Mouse (Mus musculus): Measurements from ENCODE around the gene Med29. TPM values are rescaled to one million over a fixed set of nuclear protein-coding genes. Genes with fewer than 3 reads are reported as not detected.

Gene Med29
- polyA plus RNA-seq, 1 experiment = 2.2 TPM

GRCm38 (mm10) chr7:28361647-28362341 is 30.7 kb downstream of the Med29 start:
- no peaks in the 10 kb centered on the region for H3K9me3 ChIP-seq (ENCODE audit: control insufficient read depth, low read length)
- TF ChIP-seq GATA1 (IDR thresholded peaks at IDR 0.05; ENCODE audit: low read length) (no peak), TAL1 (IDR thresholded peaks at IDR 0.05; ENCODE audit: low read length) (no peak)
- H3K36me3 ChIP-seq (ENCODE audit: control insufficient read depth) = peaks cover 3% of the 10 kb centered on the region; the same call in 1 of the 2 replicates
- H3K4me1 ChIP-seq (ENCODE audit: control insufficient read depth) = no peaks in the 10 kb centered on the region; the same call in 1 of the 2 replicates
- no peaks in the 10 kb centered on the region for H3K27me3 ChIP-seq (ENCODE audit: control insufficient read depth)
- H3K4me3 ChIP-seq (replicated peaks) = no peak overlapping the region

- no peaks in the 10 kb centered on the region; the same call in 1 of the 2 replicates for H3K4me1 ChIP-seq (ENCODE audit: control insufficient read depth)
- H3K4me3 ChIP-seq (replicated peaks) = no peak overlapping the region
- H3K36me3 ChIP-seq (ENCODE audit: control insufficient read depth) = peaks cover 4% of the 10 kb centered on the region
- H3K9me3 ChIP-seq (ENCODE audit: control insufficient read depth, low read length) = no peaks in the 10 kb centered on the region
- H3K27me3 ChIP-seq (ENCODE audit: control insufficient read depth) = no peaks in the 10 kb centered on the region
- TF ChIP-seq GATA1 (IDR thresholded peaks at IDR 0.05; ENCODE audit: low read length) = no peak
- TF ChIP-seq TAL1 (IDR thresholded peaks at IDR 0.05; ENCODE audit: low read length) = no peak
These were observed 32.2 kb downstream of the Med29 start for GRCm38 (mm10) chr7:28360291-28360690.

- Histone ChIP-seq H3K36me3 (ENCODE audit: control insufficient read depth) (peaks cover 8% of the 10 kb centered on the region), H3K4me3 (replicated peaks) (no peak overlapping the region), H3K27me3 (ENCODE audit: control insufficient read depth) (no peaks in the 10 kb centered on the region), H3K9me3 (ENCODE audit: control insufficient read depth, low read length) (no peaks in the 10 kb centered on the region), H3K4me1 (ENCODE audit: control insufficient read depth) (no peaks in the 10 kb centered on the region; the same call in 1 of the 2 replicates)
- TF ChIP-seq GATA1 (IDR thresholded peaks at IDR 0.05; ENCODE audit: low read length) (no peak), TAL1 (IDR thresholded peaks at IDR 0.05; ENCODE audit: low read length) (no peak)
These were observed 32.7 kb downstream of the Med29 start for GRCm38 (mm10) chr7:28359854-28360253.

- Histone ChIP-seq H3K4me1 (ENCODE audit: control insufficient read depth) (peaks cover 6% of the 10 kb centered on the region), H3K9me3 (ENCODE audit: control insufficient read depth, low read length) (no peaks in the 10 kb centered on the region), H3K36me3 (ENCODE audit: control insufficient read depth) (peaks cover 21% of the 10 kb centered on the region), H3K4me3 (replicated peaks) (no peak overlapping the region), H3K27me3 (ENCODE audit: control insufficient read depth) (no peaks in the 10 kb centered on the region)
- no peak for TF ChIP-seq TAL1 (IDR thresholded peaks at IDR 0.05; ENCODE audit: low read length)
- TF ChIP-seq GATA1 (IDR thresholded peaks at IDR 0.05; ENCODE audit: low read length) = no peak
These were observed 34.1 kb downstream of the Med29 start for GRCm38 (mm10) chr7:28358431-28358830.

DNA sequence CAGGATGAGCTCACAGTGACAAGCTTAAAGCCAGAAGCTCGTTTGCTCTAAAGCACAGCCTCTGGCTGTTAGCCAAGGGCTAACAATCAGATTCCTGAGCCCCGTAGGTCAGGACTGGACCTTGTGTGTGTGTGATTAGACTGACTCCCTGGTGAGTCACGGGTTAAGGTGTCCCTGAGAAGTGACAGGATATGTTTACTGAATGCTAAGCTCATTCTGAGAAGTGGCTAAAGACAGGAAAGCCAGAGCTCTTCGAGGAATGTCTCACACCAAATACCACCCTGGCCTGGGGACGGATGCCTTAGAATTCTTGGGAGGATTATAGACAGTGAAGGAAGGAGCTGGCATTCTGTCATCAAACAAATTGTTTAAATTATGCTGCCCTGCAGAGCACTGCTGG is 34.5 kb downstream of the Med29 start:
- H3K4me3 ChIP-seq (replicated peaks) = no peak overlapping the region
- TF ChIP-seq GATA1 (IDR thresholded peaks at IDR 0.05; ENCODE audit: low read length) = no peak
- TF ChIP-seq TAL1 (IDR thresholded peaks at IDR 0.05; ENCODE audit: low read length) = no peak
- no peaks in the 10 kb centered on the region for H3K27me3 ChIP-seq (ENCODE audit: control insufficient read depth)
- peaks cover 26% of the 10 kb centered on the region for H3K36me3 ChIP-seq (ENCODE audit: control insufficient read depth)
- no peaks in the 10 kb centered on the region for H3K9me3 ChIP-seq (ENCODE audit: control insufficient read depth, low read length)
- peaks cover 11% of the 10 kb centered on the region for H3K4me1 ChIP-seq (ENCODE audit: control insufficient read depth)

DNA sequence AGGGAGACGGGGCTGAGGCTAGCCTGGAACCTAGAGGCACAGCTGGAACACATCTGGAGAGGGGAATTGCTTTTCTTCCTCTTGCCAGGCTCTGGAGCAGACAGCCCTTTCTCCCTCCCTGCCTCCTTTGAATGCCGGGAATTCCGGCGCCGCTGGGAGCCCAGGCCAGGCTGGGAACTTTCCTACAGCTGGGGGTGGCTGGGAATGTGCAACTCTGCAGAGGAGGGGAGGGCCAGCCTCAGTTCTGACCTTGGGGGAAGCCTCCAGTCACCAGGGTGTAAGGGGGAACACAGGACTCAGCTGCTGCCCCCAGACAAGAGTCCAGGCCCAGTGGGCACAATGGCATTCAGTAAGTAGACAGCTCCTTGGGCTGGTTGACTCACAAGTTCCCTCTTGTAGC is 35.5 kb downstream of the Med29 start:
- TF ChIP-seq GATA1 (IDR thresholded peaks at IDR 0.05; ENCODE audit: low read length) (no peak), TAL1 (IDR thresholded peaks at IDR 0.05; ENCODE audit: low read length) (no peak)
- H3K4me3 ChIP-seq (replicated peaks) = no peak overlapping the region
- H3K36me3 ChIP-seq (ENCODE audit: control insufficient read depth) = peaks cover 36% of the 10 kb centered on the region
- peaks cover 16% of the 10 kb centered on the region for H3K4me1 ChIP-seq (ENCODE audit: control insufficient read depth)
- no peaks in the 10 kb centered on the region for H3K27me3 ChIP-seq (ENCODE audit: control insufficient read depth)
- no peaks in the 10 kb centered on the region for H3K9me3 ChIP-seq (ENCODE audit: control insufficient read depth, low read length)

GRCm38 (mm10) chr7:28355221-28355620 is 37.3 kb downstream of the Med29 start:
- H3K9me3 ChIP-seq (ENCODE audit: control insufficient read depth, low read length) = no peaks in the 10 kb centered on the region
- peaks cover 39% of the 10 kb centered on the region for H3K36me3 ChIP-seq (ENCODE audit: control insufficient read depth)
- H3K4me1 ChIP-seq (ENCODE audit: control insufficient read depth) = peaks cover 28% of the 10 kb centered on the region
- no peaks in the 10 kb centered on the region for H3K27me3 ChIP-seq (ENCODE audit: control insufficient read depth)
- TF ChIP-seq TAL1 (IDR thresholded peaks at IDR 0.05; ENCODE audit: low read length) = no peak
- no peak for TF ChIP-seq GATA1 (IDR thresholded peaks at IDR 0.05; ENCODE audit: low read length)
- no peak overlapping the region for H3K4me3 ChIP-seq (replicated peaks)

GRCm38 (mm10) chr7:28354596-28354995 is 37.9 kb downstream of the Med29 start:
- no peak overlapping the region for H3K4me3 ChIP-seq (replicated peaks)
- H3K36me3 ChIP-seq (ENCODE audit: control insufficient read depth) = peaks cover 39% of the 10 kb centered on the region
- peaks cover 35% of the 10 kb centered on the region for H3K4me1 ChIP-seq (ENCODE audit: control insufficient read depth)
- no peaks in the 10 kb centered on the region for H3K9me3 ChIP-seq (ENCODE audit: control insufficient read depth, low read length)
- TF ChIP-seq GATA1 (IDR thresholded peaks at IDR 0.05; ENCODE audit: low read length) (no peak), TAL1 (IDR thresholded peaks at IDR 0.05; ENCODE audit: low read length) (no peak)
- H3K27me3 ChIP-seq (ENCODE audit: control insufficient read depth) = no peaks in the 10 kb centered on the region

DNA sequence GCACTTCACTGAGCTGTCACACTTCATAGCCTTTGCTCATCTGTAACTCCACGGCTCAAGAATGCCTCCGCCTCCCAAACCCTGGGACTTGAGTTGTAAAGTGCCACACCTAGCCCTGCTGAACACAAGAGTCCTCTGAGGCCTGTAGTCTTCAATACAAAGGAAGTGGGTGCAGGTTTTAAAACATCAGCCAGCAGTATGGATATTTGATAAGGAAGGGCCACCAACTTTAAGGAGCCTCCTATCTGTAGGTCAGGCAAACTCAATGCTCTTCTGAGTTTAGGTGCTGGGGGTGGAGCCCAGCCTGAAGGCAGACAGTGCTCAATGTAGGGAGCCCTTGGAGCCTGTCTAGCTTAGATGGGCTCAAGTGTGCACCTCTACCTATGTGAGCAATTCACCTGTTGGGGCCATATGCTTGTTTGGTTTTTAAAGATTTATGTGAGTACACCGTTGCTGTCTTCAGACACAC is 38.4 kb downstream of the Med29 start:
- Histone ChIP-seq H3K4me1 (ENCODE audit: control insufficient read depth) (peaks cover 39% of the 10 kb centered on the region), H3K36me3 (ENCODE audit: control insufficient read depth) (peaks cover 39% of the 10 kb centered on the region), H3K4me3 (replicated peaks) (no peak overlapping the region), H3K9me3 (ENCODE audit: control insufficient read depth, low read length) (no peaks in the 10 kb centered on the region), H3K27me3 (ENCODE audit: control insufficient read depth) (no peaks in the 10 kb centered on the region)
- no peak for TF ChIP-seq GATA1 (IDR thresholded peaks at IDR 0.05; ENCODE audit: low read length)
- TF ChIP-seq TAL1 (IDR thresholded peaks at IDR 0.05; ENCODE audit: low read length) = no peak

Measured in erythroblast, embryonic 14.5 days (primary cell).